Mouse (Mus musculus) spleen, adult 18-20 months (tissue): ENCODE results near the gene Rbms3.

Source experiments
- DNase-seq, 2 experiments: peaks; one replicate each; pipeline ENCODE4 v3.0.0; 2022; ENCODE audit warnings: mixed read lengths in 2 of 2

The Rbms3 gene

DNA sequence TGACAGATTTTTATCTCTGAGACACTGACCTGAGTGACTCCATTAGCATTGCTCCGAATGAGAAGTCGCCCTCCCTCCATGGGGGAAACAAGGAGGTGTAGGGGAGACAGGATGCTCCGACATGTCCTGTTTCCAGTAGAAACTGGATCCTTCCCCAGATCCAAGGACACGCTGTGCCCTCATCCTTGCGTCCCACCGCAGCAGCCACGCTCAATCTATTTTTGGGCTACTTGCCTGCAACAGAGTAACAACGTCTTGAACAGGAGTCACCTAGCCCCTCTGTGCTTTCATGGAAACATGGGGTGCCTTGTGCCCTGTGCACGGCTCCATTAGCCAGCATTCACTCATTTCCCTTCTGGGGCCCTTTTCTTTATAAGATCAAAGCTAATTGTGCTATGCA lies at the start of gene Rbms3:
Gene Rbms3 (minus strand): TSS at position 143 of the 400 bp plus-strand sequence.
- DNase-seq, result no peak

DNA sequence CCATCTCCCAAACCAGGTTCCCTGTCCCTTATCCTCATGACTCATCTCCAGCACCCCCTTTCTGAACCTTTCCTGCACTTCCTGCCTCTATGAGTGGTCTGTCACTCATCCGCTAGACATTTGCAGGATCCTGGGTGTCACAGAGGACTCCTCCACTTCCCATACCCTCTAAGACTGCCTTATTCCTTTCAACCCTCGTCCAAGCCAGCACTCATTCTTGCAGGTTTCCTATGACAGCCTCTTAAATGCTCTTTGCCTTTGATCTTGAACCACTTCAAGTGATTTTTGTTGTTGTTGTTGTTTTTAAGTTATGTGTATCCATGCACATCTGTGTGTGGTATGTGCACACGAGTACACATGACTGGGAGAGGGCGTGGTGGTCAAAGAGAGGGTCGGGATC lies 43.6 kb upstream of the Rbms3 start:
- no peak for DNase-seq

DNA sequence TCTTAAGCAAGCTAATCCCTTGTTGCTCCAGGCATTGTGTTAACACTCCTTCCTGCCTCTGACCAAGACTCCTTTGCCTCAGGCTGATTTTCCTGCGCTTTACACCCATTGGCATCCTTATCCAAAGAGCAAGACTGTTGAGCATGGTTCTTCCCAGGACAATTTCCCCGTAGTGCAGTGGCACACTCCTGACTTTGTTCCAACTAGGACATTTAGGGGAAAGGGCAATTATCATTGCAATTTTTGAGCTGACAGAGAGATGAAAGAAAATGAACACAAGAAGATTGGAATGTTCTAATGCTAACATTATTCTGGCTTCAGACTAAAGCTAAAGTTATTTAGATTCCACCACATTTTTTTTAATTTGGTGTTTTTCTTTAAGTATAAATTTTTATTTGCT lies 24.9 kb upstream of the Rbms3 start:
- no peak for DNase-seq

DNA sequence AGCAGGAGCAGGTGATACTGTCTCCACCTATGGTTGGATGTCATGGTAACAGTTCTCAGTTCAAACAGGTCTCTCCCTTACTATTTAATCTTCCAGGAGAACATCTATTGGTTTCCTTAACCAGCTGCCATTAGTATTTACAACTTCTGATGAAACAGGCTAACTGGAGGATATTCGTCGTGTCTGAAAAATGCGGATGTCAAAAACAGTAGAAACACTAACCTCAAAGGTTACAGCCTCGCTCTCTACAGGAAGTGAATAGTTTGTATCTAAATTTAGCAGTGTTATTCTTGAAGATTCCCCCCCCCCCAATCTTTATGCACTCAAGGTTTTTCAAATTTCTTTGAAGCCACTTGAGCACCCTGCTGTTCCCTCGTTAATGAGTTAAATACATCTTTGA lies 23.9 kb upstream of the Rbms3 start:
- DNase-seq, result no peak

DNA sequence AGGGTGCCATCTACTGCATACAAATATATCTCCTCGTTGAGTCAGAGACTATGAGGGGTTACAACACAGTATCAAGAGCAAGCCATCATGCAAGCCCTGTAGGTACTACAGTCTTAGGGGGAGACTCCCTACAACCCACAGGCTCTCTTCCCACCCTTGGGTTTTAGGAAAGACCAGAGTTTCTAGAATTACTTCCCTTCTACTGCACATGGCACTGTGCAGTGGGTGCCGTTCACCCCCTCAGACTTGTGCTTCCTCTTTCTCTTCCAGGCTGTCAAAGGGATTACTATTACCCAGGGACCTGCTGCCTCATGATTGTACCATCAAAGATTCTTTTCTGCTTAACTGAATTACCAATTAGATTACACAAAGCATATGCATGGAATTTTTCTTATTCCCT lies 16.4 kb upstream of the Rbms3 start:
- DNase-seq, result no peak

DNA sequence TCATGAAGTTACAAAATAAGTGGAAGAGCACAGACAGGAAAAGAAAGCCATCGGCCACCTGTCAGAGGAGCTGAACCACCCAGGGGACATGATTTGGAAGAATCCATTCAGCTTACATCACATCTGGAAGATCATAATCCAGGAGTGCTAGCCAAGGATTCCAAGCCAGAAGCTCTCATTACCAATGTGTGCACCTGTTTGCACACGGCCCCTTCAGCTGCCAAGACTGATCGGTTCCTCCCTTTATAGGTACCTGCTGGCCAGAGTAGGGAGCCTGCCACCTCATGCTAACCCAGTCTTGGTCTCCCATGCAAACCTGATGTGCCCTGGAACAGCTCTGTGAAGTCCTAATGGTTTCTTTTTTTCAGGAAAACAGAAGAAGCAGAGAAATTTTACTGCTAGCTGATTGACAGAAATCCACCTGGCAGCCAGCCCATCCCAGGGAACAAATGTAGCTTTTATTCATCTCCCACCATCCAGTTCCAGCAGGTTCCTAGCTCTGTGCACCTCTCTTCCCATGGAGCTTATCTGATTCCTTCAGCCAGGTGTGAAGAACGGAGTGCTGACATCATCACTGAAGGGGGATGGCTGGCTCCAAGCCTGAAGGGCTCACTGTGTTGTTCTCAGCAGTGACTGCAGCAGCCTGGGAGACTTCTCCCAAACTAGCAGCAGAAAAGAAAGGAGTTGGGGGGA lies 11.5 kb upstream of the Rbms3 start:
- no peak for DNase-seq

DNA sequence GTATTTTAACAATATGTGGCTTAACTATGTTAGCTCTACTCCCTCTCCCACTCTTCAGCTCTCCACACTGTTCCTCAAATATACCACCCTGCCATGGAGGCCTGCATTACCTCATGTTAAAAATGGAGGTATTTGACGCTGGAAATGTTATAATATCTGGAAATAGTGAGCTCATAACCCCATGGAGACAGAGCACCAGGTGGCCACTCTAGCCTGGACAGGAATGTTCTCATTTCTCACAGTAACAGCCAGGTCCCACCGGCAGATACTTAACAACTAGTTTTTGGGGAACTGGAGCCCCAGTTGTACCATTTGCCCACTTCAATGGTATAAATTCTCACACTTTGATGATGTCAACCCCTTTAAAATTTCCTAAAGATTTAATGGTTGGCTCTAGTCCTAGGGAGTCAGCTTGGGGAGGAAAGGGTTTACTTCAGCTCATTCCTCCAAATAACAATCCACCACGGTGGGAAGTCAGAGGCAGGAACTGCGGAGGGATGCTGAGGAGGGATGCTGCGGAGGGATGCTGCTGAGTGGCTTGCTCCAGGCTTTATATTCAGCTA lies 9.0 kb upstream of the Rbms3 start:
- DNase-seq, result no peak

DNA sequence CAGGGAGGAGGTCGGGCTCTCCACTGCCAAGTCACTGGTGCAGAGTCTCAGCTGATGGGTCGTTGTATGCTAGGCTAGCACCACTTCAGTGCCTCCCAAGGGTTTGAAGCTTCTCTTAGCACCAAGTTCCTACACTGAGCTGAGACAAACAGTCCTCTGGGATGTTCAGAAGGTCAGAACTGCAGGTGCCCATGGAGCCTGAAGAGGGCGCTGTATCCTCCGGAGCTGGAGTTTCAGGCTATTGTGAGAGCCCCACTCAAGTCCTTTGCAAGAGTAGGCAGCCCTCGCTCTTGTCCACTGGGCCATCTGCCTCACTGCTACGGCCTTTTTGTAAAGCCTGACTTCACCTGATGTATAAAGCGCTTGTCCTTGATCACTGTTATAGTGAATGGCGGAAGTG lies 6.8 kb upstream of the Rbms3 start:
- no peak for DNase-seq

DNA sequence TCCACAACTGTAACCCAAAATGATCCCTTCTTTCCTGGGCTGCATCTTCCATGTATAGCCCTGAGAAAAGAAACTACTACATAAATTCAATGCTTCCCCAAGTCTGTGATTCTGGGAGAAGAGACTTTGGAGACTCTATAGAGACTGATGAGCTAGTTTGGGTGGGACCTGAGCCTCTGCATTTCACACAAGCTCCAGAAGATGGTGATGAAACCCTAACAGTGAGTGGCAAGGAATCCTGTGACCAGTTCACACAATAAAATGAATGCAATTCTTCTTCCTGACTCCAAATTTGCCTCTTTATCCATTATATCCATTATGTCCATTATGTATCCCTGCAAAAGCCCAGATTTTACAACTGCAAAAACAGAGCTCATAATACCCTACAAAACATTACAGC lies 2.5 kb downstream of the Rbms3 start:
- DNase-seq, result no peak

DNA sequence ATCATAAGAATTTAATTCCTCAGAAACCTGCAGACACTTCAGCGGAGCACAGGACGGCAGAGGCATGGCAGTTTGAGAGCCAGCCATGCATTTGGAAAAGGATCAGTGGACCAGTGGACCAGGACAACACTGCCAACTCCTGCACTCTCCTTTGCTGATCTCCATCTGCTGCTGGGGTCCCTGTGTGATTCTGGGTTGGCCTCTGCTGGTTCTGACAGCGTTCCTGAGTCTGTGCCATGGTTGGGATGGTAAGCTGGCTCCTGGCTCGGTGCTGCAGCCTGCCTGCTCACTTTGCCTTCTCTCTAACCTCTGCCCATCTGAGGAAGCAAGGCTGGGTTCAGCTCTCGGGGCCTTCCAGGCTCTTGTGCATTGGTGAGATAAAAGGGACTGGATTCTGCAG lies 28.9 kb downstream of the Rbms3 start:
- DNase-seq, result no peak

DNA sequence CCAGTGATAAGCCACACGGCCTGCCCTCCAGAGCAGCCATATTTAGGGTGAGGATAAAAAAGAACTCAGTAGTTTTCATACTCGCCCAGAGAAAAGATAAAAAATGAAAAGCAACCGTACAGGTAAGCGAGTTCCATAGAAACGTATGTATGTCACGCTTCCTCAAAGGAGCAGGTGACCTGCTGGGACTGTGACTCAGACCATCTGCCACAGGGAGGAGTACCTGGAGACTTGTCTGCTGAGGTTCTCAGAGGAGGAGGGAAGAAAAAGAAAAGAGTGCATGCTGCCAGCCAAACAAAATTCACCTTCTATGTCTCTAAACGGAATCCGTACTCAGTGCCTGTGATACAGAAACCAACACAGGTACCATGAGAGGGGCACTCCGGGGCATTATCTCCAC lies 30.4 kb downstream of the Rbms3 start:
- DNase-seq, result no peak

DNA sequence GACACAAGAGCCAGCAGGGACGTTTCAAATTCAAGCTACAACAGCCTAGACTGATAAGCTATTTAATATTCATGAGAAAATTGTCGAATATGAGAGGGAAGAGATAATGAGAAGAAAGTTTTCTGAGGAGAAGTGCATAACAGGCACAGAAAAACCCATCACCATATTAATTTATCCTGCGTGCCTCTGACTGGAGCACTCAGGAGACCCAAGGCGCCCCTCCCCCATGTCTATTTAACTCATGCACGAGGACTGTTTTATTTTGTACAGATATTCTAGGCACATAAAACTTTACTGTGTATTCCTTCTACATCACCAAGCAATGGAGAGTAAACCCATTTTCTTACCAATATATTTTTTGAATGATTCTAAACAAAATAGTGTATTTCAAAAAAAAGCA lies 33.6 kb downstream of the Rbms3 start:
- no peak for DNase-seq

DNA sequence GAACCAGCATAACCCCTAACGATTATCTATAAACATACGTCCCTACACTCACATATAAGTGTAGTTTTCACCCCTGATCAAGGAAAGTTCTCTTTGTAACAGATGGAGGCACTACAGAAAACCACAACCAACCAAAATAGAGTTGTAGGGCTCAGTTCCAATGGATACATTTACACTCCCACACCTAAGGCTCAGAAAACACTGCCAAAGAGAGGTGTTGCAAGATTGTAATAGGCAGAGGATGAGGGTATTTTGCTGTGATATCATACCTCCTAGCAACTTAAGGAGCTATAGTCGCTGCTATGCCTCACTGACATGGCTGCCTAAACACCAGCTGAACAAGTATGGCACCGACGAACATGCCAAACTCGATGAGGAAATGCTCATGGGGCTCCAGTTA lies 44.4 kb downstream of the Rbms3 start:
- no peak for DNase-seq

DNA sequence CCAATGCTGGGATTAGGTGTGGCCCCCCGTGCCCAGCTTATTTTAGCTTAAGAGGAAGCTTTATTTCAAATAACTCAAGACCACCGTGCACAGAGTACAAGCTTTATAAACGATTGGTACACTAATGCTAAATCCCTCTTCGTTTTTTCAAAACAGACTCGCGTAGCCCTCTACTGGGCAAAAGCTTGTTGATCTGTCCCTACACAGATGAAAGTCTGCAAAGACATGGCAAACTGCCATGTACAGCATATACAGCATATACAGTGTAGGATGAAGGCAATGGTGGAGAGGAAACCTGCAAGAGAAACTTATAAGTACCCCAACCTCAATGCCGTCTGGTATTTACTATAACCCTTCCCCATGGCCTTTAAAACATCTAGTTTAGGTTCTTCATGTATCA lies 46.1 kb downstream of the Rbms3 start:
- DNase-seq, result no peak

DNA sequence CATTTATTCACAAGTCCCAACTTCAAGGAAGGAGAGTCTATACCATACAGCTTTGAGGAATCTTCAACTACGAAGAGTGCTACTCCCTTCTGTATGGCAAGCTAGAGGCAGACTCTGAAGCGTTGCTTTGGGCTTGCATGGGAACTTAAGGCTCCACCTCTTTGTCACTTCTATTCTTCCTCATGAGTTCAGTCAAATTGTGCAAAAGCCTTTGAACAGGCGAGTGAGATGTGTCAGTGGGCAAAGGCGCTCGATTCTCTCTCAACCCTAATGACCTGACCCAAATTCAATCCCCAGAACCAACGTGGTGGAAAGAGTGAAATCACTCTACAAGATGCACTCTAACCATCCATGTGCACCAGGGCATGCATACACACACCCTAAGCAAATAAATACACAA lies 47.1 kb downstream of the Rbms3 start:
- DNase-seq, result no peak

DNA sequence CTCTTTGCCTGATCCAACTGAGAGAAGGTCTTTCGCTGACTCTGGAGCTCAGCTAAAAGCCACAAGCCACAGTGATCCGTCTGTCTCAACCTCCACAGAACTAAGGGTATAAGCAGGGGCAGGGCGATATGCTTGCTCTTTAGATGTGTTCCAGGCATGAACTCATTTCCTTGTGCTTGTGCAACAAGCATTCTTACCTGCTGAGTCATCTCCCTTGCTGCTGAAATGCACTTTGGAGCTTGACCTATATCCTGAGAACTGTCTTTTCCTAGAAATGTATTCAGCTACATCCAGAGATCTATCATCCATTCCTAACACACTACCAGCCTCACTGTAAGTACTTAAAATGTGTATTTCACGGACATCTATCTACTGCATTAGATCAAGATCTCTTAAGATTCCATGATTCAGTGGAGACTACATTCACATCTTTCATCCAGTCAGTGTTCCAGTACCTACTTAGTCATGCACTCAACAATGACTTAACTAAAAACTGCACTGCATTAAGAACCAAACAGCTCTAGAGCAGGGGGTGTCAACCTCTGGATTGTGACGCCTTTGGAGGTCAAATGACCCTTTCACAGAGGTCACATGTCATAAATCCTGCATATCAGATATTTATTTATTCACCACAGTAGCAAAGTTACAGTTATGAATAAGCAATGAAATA lies 58.4 kb downstream of the Rbms3 start:
- no peak for DNase-seq

DNA sequence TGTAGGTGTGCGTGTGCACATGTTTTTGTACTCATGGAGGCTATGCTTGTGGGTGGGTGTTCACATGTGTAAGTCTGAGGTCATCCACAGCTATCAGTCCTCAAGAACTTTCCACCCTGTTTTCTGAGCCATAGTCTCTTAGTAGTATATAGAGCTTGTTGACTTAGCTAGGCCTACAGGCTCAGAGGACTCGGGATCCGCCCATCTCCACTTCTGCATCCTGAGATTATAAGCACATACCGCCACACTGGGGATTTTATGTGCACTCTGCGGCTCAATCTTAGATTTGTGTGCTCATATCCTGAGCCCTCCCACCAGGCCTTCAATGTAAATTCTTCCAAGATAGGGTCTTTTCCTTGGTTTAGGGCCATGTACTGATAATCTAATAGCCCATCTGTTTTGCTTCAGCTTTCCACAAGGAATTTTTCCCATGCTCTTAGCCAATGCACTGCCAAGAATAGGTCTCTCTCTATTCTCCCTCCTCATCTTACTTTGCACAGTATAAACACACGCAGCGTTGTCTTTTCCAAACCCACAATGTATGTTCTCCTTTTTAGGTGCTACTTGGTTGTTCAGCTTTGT lies 59.4 kb downstream of the Rbms3 start:
- DNase-seq, result no peak

DNA sequence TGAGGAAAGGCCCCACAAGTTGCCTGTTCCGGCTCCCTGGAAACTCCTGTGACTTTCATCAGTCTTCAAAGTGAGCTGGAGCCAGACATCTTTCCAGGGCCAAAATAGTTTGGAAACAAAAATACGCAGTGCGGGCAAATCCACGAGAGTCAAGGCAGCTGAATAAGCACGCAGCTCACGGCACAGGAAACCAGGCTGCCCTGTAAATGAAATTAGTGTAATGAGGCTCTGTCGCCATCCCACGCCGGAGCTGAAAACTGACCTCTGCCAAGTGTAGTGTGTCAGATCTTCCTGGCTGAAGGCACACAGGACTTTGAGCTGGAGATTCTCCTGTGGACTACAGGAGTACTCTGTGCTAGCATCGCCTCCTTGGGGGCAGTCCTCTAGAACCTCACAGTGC lies 63.4 kb downstream of the Rbms3 start:
- DNase-seq, result no peak

DNA sequence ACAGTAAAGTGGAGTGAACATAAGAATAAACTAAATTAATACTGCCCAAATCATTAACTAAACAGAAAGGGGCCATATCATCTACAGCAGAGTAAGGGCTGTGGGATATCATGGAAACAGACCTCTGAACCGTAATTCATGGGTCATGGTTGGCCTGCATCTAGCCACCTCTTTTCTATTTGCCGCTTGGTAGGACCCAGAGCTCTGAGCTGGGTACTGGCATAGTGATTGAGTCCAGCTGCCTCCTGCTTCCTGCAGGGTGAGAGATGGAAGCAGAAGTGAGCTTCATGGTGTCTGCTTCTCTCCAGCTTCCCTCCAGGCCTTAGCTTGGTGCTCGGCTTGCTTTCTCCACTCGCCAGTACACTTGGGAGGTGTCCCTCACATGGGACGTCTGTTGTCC lies 71.2 kb downstream of the Rbms3 start:
- DNase-seq, result no peak

DNA sequence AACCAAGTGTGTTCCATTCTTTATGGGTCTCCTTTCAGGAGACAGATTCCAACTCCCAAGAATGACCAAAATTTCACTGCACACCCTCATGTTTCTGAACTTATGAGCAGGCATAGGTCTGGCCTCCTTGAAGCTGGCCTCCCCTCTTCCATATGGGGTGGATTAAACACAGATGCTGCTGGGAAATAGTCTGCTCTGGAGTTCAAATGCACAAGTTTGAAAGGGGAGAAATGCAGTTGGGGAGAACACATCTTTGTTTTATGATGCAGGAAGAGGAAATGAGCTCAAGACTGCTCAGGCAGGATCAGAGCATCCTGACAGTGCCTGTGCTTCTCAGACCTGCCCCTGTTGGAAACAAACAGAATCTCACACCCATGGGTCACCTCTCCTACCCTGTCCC lies 75.4 kb downstream of the Rbms3 start:
- no peak for DNase-seq

DNA sequence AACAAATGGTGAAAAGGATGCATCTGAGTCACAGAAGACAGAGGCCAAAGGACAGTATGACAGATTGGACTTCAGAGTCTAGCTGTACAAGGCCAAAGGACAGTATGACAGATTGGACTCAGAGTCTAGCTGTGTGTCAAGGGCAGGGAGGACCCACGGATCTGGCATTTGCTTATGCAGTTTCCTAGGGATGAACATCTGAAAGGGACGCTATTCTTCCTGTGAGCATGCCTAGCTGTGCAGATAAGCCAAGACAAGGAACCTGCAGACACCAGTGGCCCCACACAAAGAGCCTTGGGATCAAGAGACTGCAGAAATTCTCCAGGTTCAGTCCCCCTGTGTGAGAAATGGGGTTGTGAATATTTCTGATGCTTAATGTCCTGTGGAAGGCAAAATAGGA lies 100.4 kb downstream of the Rbms3 start:
- DNase-seq, result no peak

DNA sequence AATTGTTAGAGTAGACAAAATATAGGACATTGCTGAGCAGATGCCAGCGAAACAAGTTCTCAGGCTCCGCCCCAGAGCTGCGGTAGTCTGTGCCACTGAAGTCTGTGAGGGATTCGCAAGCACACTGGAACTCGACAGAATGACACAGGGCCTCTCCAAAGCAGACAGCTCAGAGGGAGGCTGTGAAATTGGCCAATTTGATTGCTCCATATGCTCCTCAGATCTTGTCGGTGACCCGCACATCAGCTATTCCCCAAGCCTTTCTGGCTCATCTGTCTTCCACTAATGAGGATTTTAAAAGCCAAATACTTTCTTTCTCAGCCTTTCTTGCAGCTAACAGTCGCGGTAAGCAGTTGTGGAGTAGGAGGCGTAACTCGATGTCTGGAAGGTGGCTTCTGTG lies 120.8 kb downstream of the Rbms3 start:
- DNase-seq, result no peak

DNA sequence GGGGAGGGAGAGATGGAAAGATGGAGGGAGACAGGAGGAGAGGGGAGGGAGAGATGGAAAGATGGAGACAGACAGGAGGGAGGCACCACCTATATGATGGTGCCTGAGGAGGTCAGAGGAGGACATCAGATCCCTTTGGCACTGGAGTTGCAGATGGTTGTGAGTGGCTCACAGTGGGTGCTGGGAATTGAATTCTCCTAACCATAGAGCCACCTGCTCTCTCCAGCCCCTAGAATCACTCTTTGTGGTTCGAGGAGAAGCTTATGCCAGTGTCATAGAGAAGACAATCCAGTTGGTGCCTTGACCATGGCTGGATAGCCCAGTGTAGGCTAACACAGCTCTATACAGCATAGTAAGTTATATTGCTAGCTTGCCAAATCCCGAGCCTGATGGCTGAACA lies 137.8 kb downstream of the Rbms3 start:
- no peak for DNase-seq

DNA sequence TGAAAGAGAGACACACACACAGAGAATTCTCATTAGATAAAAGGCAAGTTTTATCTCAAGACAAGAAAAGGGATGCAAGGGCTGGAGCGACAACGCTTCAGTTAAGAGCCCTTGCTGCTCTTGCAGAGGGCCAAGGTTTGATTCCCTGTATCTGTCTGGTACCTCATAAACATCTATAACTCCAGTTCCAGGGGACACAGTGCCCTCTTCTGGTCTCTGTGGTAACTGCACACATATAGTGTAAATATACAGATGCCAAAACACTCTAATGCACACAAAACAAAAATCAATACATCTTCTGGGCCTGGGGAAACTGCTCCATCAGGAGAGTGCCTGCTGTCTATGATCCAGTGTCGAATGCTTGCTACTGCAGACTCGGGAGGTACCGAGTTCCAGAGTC lies 145.3 kb downstream of the Rbms3 start:
- DNase-seq, result no peak
